Mouse (Mus musculus) kidney, postnatal 36 days (tissue): ENCODE measurements around the gene Top2a.

ENCODE experiments used
- DNase-seq, 2 experiments: peaks; one replicate each; pipeline ENCODE4 v3.0.0; 2021 to 2022; ENCODE audit warnings: mixed read lengths in 2 of 2

Gene Top2a

DNA sequence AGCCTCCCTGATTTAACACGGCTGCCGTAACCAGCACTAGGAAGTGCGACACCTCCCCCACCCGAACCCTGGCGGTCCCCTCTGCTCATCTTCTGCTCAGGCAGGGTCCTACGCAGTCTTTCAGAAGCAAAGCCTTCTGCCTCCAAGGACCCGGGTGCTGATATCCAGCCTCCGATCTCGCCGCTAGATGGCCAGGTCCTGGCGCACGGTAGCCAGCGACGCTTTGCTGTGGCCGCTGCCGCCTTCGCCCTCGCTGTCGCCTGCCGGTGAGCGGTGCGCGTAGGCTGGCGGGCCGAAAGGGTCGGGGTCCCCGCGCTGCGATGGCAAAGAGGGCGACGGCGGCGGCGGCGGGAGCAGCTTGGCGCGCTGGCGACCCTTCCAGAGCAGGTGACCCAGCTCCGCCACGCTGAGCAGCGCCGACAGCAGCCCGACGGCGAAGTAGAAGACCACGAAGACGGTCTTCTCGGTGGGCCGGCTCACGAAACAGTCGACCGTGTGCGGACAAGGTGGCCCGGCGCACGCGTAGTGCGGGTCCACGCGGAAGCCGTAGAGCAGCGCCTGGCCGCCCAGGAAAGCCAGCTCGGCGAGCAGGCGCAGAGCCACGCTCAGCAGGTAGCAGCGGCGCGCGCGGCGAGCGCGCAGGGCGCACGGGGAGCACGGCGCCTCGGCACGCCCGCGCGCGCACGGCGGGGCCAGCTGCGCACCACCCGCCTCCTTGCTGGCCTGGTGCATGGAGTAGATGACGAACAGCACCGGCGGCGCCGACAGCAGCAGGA, 41.8 kb downstream of the Top2a start:
- peak; percentile 51 to 86 for DNase-seq

GRCm38 (mm10) chr11:98981289-98981996, 42.5 kb downstream of the Top2a start:
- DNase-seq: peak in 1 of 2 experiments; percentile 75

GRCm38 (mm10) chr11:98979356-98979755, 44.6 kb downstream of the Top2a start:
- DNase-seq: no peak

DNA sequence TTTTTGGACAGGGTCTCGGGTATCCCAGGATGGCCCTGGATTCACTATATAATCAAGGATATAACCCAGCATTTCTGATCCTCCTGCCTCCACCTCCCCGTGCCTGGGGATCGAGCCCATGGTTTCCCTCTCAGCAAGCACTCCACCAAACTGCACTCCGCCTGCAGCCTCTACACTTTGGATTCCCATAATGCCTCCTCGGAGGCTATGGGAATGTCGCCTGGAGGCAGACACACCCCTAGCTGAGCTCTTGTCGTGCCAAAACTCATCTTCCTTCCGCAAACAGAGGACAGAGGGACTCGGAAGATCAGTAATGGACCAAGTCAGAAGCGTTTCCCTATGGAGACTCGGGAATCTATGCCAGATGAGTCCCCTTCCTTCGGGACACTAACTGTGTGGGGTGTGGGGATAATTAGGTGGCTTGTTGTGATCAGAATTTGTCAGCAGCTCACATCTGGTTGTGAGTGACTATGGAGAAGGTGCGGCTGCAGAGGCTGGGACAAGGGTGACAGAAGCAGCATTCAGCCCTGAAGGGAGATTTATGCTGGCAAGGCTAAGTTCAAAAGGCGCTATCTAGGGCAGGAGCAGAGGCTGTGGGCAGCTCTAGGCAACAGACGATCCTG, 45.4 kb downstream of the Top2a start:
- DNase-seq: no peak

DNA sequence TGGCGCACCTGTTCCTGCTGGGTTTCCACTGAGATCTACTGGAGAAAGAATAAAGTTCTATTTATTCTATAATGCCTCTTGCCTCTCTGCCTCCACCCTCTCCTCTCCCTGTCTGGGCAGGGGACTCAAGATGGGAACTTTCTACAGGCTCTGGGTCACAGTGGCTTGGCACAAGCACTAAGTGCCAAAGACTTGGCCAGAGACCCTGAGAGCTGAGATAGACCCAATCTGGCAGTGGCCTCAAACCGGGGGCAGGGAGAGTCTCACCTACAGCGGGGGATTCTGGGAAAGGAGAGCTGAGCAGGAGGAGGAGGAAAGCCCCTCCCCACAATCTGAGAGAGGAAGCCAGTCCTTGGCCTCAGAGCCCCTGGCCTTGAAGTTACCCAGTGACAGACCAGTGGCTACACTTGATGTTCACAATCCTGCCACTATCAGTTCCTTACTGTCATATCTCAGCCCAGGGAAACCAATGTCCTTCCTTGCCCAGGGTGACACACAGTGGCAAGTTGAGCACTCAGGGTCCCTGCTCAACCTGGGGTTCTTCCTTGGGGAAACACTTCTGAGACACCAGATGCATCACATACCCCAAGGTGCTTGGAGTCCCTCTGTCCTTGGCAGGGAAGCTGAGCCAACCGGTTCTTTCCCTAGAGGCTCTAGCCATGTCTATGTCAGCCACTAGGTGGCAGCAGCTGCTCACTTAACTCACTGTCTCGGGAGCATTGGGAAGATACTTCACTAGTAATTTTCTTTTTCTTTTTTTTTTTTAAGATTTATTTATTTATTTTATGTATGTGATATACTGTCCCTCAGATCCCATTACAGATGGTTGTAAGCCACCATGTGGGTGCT, 48.9 kb downstream of the Top2a start:
- DNase-seq: peak; percentile 75 to 91

DNA sequence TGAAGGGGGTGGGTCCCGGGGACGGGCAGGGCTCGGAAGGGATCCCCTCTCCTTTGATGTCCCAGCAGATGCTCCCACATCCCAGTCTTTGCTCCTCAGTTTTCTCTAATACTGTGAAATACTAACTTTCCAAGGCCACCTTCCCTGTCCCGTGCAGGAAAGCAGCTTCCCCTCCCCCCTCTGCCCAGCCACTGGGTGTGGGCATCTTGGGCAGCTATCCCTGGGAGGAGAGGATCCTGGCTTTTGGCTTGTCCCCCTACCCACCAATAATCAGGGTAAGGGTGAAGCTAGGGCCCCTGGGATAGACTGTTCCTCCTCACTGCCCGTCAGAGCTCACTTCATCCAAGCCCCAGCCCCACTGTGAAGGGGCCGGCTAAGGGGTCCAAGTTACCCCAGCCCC, 49.8 kb downstream of the Top2a start:
- no peak for DNase-seq

GRCm38 (mm10) chr11:98973584-98973983, 50.4 kb downstream of the Top2a start:
- DNase-seq: peak; percentile 53 to 78

DNA sequence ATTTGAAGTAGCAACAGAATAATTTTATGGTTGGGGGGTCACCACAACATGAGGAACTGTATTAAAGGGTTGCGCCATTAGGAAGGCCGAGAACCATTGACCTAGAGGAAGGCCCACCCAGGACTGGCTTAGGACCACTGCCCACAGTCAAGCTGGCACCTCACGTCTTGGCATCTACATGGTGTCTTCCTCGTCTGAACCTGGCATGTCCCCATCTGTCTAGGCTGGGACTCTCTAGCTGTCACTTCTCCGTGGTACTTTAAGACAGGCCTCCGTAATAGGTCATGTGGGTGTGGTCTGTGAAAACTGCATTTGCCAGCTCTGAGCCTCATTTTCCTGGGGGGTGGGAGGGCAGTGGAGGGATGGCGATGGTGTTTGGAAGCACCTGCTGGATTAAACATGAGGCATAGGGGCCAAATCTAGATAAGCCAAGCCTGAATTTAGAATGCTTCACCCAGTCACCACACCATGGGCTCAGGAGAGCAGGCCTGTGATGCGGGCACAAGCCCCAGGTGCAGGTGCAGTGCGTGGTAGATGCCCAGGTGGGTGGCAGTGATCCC, 51.1 kb downstream of the Top2a start:
- DNase-seq: no peak

GRCm38 (mm10) chr11:98972215-98972614, 51.8 kb downstream of the Top2a start:
- DNase-seq: peak; percentile 81 to 94

GRCm38 (mm10) chr11:98971316-98972031, 52.5 kb downstream of the Top2a start:
- peak; percentile 73 to 88 for DNase-seq

GRCm38 (mm10) chr11:98970191-98970925, 53.6 kb downstream of the Top2a start:
- DNase-seq: peak; percentile 86 to 90

- DNase-seq: peak; percentile 53 to 67
Observed at GRCm38 (mm10) chr11:98969496-98969927, 54.5 kb downstream of the Top2a start.

- DNase-seq: no peak
Observed at GRCm38 (mm10) chr11:98968716-98969495, 55.1 kb downstream of the Top2a start.

DNA sequence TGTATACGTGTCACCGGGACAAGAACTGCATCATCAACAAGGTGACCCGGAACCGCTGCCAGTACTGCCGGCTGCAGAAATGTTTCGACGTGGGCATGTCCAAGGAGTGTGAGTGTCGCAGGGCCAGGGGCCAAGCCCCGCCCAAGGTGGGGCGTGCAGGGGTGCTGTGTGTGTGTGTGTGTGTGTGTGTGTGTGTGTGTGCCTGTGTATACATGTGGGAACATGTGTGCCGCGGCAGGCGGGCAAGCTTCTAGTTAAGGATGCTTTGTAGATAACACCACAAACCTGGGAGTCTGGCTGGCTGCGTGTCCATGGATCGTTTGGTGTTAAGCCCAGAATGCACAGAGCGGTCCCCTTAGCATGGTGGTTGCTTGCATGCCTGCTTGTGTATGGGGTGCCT, 55.9 kb downstream of the Top2a start:
- no peak for DNase-seq

GRCm38 (mm10) chr11:98966499-98967141, 57.4 kb downstream of the Top2a start:
- peak; percentile 66 to 67 for DNase-seq

DNA sequence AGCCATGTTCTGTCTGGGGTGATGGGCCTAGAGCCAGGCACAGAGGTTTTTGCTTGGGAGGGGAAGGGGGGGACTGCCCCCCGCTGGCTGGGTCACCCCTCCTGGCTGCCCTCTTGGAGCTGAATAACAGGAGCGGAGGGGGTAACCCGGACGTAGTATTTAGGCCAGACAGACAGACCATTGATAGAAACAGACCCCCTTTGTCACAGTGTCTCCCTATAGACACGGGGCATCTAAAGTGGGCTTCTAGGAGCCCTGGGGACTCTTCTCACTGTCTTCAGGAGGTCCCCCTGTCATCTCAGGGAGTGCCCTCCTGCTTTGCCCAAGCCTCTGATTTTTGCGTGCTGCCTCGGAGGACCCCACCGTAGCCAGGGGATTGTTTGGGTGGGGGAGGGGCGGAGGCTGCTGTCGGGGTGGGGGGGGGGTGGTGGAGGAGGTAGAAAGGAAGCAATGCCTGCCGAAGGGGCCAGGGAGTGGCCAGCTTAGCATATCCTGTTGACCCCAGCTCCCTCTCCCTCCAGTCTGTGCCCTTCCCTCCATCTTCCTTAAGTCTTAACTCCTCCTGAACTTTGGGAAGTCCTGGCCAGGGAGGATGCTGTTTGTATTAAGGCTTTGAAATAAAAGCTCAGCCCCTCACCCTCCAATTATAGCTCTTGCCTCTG, 58.4 kb downstream of the Top2a start:
- DNase-seq: no peak

DNA sequence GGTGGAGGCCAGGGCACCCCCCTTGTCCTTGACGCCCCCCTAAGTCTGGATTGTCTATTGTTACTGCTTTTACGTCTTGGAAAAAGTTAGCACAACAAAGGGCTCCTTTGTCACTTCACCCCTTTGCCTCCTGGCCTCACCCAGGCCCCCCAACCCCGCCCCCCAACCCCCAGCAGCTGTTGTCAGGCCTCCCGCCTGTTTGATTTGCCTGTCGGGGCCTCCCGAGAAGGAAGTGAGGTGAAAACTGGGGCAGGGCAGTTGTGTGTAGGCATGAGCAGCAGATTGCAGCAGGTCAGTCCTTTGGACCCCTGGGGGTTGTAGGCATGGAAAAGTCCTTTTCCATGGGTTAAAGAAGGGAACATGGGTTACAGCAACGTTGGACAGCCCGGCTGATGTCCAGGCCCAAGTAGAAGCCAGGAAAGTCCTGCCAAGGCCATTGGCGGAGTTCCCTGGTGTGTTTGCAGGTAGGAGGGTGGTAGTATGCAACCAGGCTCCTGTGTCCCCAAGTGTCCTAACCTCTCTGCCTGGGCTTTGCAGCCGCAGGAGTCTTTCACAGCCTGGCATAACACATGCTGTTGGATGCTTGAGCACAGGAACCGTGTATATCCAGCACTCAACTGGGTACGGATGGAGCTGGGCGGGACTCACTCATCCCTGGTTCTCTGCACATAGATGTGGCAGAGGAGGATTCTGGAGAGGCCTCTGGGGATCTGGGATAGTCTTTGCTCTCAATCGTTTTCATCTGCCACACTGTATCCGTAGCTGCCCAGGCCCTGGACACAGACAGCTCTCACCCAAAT, 59.2 kb downstream of the Top2a start:
- DNase-seq: peak; percentile 59 to 75

- no peak for DNase-seq
Observed at GRCm38 (mm10) chr11:98964201-98964615, 59.8 kb downstream of the Top2a start.
